ENCODE assay signal across 10 mouse cellular contexts in genomic region chr6:55484224-55484623, GRCm38 (mm10). TPM values are rescaled to one million over a fixed set of nuclear protein-coding genes. Genes with fewer than 3 reads are reported as not detected.
DNase-seq lines count a peak whose midpoint lies in the region; ATAC-seq and TF ChIP-seq lines count a peak whose summit lies in the region.
"Had no signal": no experiment of that assay in that cellular context is flagged by ENCODE, and none has a peak within 500 bp of the region (broad histone marks: within the 10 kb centered on the region; RNA-seq: fewer than 3 reads in every experiment).

No protein-coding gene starts in this region.

- ATAC-seq in forebrain, postnatal 0 days: peak; percentile 90
- peak; percentile 62 for ATAC-seq in midbrain, embryonic 14.5 days (ENCODE audit: low FRiP score, low TSS enrichment)
- ATAC-seq in stomach, embryonic 16.5 days (ENCODE audit: insufficient read depth, low FRiP score): no peak

- 6% methylated on average over 4 of the region's 4 CpGs for WGBS in forebrain, postnatal 0 days
- 9% methylated on average over 4 of the region's 4 CpGs for WGBS in midbrain, embryonic 14.5 days
- WGBS in stomach, embryonic 16.5 days: 33% methylated on average over 4 of the region's 4 CpGs

- DNase-seq in forebrain, postnatal 0 days: peak; percentile 77
- peak; percentile 76 to 79 for DNase-seq in layer of hippocampus, adult 8-10 months (ENCODE audit: low spot score in 2 of 2)
- DNase-seq in midbrain, embryonic 14.5 days: peak; percentile 76
- DNase-seq in gastrocnemius, adult 8-10 months (ENCODE audit: low spot score in 2 of 2): no peak
- no peak for DNase-seq in adrenal gland, postnatal 25 days
- DNase-seq in thymus, postnatal 4 days: no peak
- DNase-seq: thymus, adult 2 months had no signal

- H3K4me1 ChIP-seq in forebrain, postnatal 0 days (ENCODE audit: insufficient read depth): peaks cover 14% of the 10 kb centered on the region
- H3K4me1 ChIP-seq in midbrain, embryonic 14.5 days (ENCODE audit: control insufficient read depth, insufficient read depth, low read length): peaks cover 18% of the 10 kb centered on the region
- peaks cover 9% of the 10 kb centered on the region; the same call in 1 of the 2 replicates for H3K4me1 ChIP-seq in stomach, embryonic 16.5 days (ENCODE audit: control insufficient read depth, insufficient read depth, low read length)

- H3K9ac ChIP-seq in forebrain, postnatal 0 days: 0 out of 2 replicates have a peak overlapping the region, but pooled peaks have one; percentile 29
- 0 out of 2 replicates have a peak overlapping the region, but pooled peaks have one; percentile 9 for H3K9ac ChIP-seq in midbrain, embryonic 14.5 days (replicated peaks; ENCODE audit: low read length)
- no peak overlapping the region for H3K9ac ChIP-seq in stomach, embryonic 16.5 days (ENCODE audit: low read length)

- H3K4me2 ChIP-seq in forebrain, postnatal 0 days (ENCODE audit: low read depth): peak overlapping the region; percentile 21
- H3K4me2 ChIP-seq in midbrain, embryonic 14.5 days (ENCODE audit: low read length): no peak overlapping the region
- no peak overlapping the region for H3K4me2 ChIP-seq in stomach, embryonic 16.5 days (ENCODE audit: low read depth, low read length)

- H3K9me3 ChIP-seq in forebrain, postnatal 0 days (ENCODE audit: low read length): no peaks in the 10 kb centered on the region
- H3K9me3 ChIP-seq in midbrain, embryonic 14.5 days (ENCODE audit: control insufficient read depth, low read length): no peaks in the 10 kb centered on the region
- no peaks in the 10 kb centered on the region for H3K9me3 ChIP-seq in stomach, embryonic 16.5 days (replicated peaks; ENCODE audit: control insufficient read depth, low read length)

- peak overlapping the region; percentile 62 for H3K27ac ChIP-seq in forebrain, postnatal 0 days (ENCODE audit: low read depth, low read length)
- H3K27ac ChIP-seq in midbrain, embryonic 14.5 days (replicated peaks; ENCODE audit: low read depth, low read length): peak overlapping the region; percentile 56
- peak overlapping the region; percentile 48; the same call in 1 of the 2 replicates for H3K27ac ChIP-seq in stomach, embryonic 16.5 days (ENCODE audit: low read length)

- H3K36me3 ChIP-seq in forebrain, postnatal 0 days (ENCODE audit: insufficient read depth): peaks cover 45% of the 10 kb centered on the region
- peaks cover 41% of the 10 kb centered on the region for H3K36me3 ChIP-seq in midbrain, embryonic 14.5 days (ENCODE audit: control insufficient read depth, insufficient read depth, low read length)
- no peaks in the 10 kb centered on the region for H3K36me3 ChIP-seq in stomach, embryonic 16.5 days (ENCODE audit: control insufficient read depth, insufficient read depth, low read length)

- H3K27me3 ChIP-seq in forebrain, postnatal 0 days (ENCODE audit: insufficient read depth, low read length): no peaks in the 10 kb centered on the region
- H3K27me3 ChIP-seq in midbrain, embryonic 14.5 days (ENCODE audit: control insufficient read depth, insufficient read depth, low read length): no peaks in the 10 kb centered on the region
- H3K27me3 ChIP-seq in stomach, embryonic 16.5 days (ENCODE audit: control insufficient read depth, insufficient read depth, low read length): no peaks in the 10 kb centered on the region

- no peak overlapping the region for H3K4me3 ChIP-seq in forebrain, postnatal 0 days (ENCODE audit: low read depth, low read length)
- H3K4me3 ChIP-seq in midbrain, embryonic 14.5 days (replicated peaks; ENCODE audit: low read depth, low read length): no peak overlapping the region
- no peak overlapping the region for H3K4me3 ChIP-seq in stomach, embryonic 16.5 days (replicated peaks; ENCODE audit: low read length)
- H3K4me3 ChIP-seq: myocyte had no signal

- no peak for TF ChIP-seq CTCF in forebrain, postnatal 0 days (IDR thresholded peaks at IDR 0.05; ENCODE audit: low read depth)

RNA-seq across cellular contexts. Expression of gene Adcyap1r1, which starts 32.4 kb away (rescaled TPM):
- 91.8 and 120 TPM in 2 replicates for total RNA-seq in forebrain, postnatal 0 days (2014; rRNA removed)
- polyA plus RNA-seq in forebrain, postnatal 0 days (2015; fragmentation: Nextera tagmentation; extraction: Ambion mirVana): 30.3 and 43.4 TPM in 2 replicates
- 100 to 1,000 TPM; 130 to 163 (median 141) TPM for total RNA-seq in layer of hippocampus, adult 8-10 months (2022)
- polyA plus RNA-seq in midbrain, embryonic 14.5 days (2014; fragmentation: Nextera tagmentation; extraction: Ambion mirVana): 50.2 and 52.7 TPM in 2 replicates
- 8.8 and 8.9 TPM in 2 replicates for polyA plus RNA-seq in stomach, embryonic 16.5 days (2015; fragmentation: Nextera tagmentation; extraction: Ambion mirVana)
- total RNA-seq in gastrocnemius, adult 8-10 months (2022): 1 to 10 TPM in 2 of 4 experiments, under 1 TPM in 2; 0.53 to 1.3 (median 0.90) TPM
- total RNA-seq in adrenal gland, postnatal 25 days (2021): 28.9 and 37.9 TPM in 2 replicates
- total RNA-seq: hematopoietic stem cell, adult 5-6 weeks had no signal
- polyA plus RNA-seq: myocyte had no signal

Comparison
In these comparisons a context has a peak if more than half of its experiments do, and no peak if none do; other contexts are left out.
1. DNase-seq: peak in forebrain, postnatal 0 days (single experiment), layer of hippocampus, adult 8-10 months (2 of 2) and midbrain, embryonic 14.5 days (single experiment); none in gastrocnemius, adult 8-10 months (0 of 2), adrenal gland, postnatal 25 days (single experiment) and thymus, postnatal 4 days (single experiment).
2. RNA of gene Adcyap1r1, which starts 32.4 kb away (total RNA-seq): 130 to 163 TPM in layer of hippocampus, adult 8-10 months, 91.8 to 120 TPM in forebrain, postnatal 0 days and 28.9 to 37.9 TPM in adrenal gland, postnatal 25 days; 0.53 to 1.3 TPM in gastrocnemius, adult 8-10 months; every median in the first group is over 10 times any median in the second.
3. Peak in every context shown above with its lines, with median percentiles within 50 percentile points of each other: H3K27ac ChIP-seq.